17 mouse cellular contexts compared by ENCODE assay signal in the genomic region with DNA sequence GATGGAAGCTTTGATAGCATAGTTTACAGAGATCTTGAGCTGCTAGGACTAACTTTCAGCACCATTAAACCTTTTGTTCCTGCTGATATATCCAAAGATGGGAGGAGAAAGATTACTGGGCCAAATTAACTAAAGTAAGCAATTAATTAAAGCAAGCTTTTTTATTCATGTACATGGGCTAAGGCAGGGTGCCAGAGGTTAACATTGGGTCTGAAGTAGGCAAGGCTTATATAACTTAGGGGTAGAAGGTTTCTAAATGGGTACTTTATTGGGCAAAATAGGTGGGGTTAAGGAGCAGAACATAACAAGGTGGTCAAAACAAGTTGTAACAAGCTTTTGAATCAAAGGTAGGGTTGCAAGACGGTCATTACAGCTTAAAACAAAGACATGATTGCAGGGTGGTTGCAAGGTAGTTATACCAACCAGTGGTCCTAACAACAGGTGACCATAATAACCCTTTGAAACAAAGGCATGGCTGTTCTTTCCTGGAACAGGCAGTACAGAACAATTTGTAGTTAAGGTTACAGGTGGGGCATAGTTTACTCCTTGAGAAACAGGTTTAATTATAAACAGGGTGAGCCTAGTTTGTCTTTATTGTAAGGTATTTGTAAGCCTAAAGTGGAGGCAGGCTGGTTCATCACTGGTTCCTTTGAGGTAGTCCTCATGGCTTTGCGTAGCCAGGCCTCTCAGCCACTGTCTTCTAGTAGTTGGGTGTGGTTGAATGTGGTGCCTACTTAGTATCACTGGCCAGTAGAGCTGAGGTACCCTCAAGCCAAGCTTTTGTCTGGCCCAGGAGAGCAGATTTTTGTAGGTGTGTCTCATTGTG.
DNase-seq lines count a peak whose midpoint lies in the region; ATAC-seq and TF ChIP-seq lines count a peak whose summit lies in the region.
"Had no signal": no experiment of that assay in that cellular context is flagged by ENCODE, and none has a peak within 500 bp of the region (broad histone marks: within the 10 kb centered on the region; RNA-seq: fewer than 3 reads in every experiment).

No protein-coding gene starts in this region.

- peak; percentile 50 for DNase-seq in kidney, adult 11 months
- no peak for DNase-seq in kidney, adult 18-20 months
- DNase-seq in kidney, adult 9 months, result peak; percentile 70
- peak; percentile 55 for DNase-seq in kidney, postnatal 0 days (ENCODE audit: low spot score)
- DNase-seq in limb, embryonic 10.5 days (ENCODE audit: low spot score), result no peak
- DNase-seq in B cell, adult 2 months, result no peak
- no peak for DNase-seq in embryo, embryonic 10.5 days (ENCODE audit: low spot score)
- DNase-seq: liver, postnatal 0 days had no signal

- H3K36me3 ChIP-seq in kidney, postnatal 0 days (ENCODE audit: insufficient read depth, low read length), result no peaks in the 10 kb centered on the region
- H3K36me3 ChIP-seq in limb, embryonic 10.5 days, result no peaks in the 10 kb centered on the region
- H3K36me3 ChIP-seq: embryonic facial prominence, embryonic 12.5 days; G1E; liver, embryonic 12.5 days; midbrain, embryonic 12.5 days; neural tube, embryonic 13.5 days had no signal

- no peak for TF ChIP-seq CTCF in kidney, postnatal 0 days (IDR thresholded peaks at IDR 0.05; ENCODE audit: low read depth)

- no peaks in the 10 kb centered on the region for H3K27me3 ChIP-seq in kidney, postnatal 0 days (ENCODE audit: insufficient read depth, low read length)
- no peaks in the 10 kb centered on the region for H3K27me3 ChIP-seq in limb, embryonic 10.5 days (ENCODE audit: low read depth, poor library complexity, severe bottlenecking)
- H3K27me3 ChIP-seq: embryonic facial prominence, embryonic 12.5 days; liver, embryonic 12.5 days; midbrain, embryonic 12.5 days; neural tube, embryonic 13.5 days had no signal

- peaks cover 30% of the 10 kb centered on the region for H3K4me1 ChIP-seq in kidney, postnatal 0 days (replicated peaks; ENCODE audit: insufficient read depth, low read length)
- H3K4me1 ChIP-seq in limb, embryonic 10.5 days, result peaks cover 31% of the 10 kb centered on the region
- H3K4me1 ChIP-seq: embryonic facial prominence, embryonic 12.5 days; liver, embryonic 12.5 days; midbrain, embryonic 12.5 days had no signal

- H3K4me3 ChIP-seq in kidney, postnatal 0 days (replicated peaks; ENCODE audit: low read depth, low read length), result no peak overlapping the region
- H3K4me3 ChIP-seq in limb, embryonic 10.5 days, result no peak overlapping the region
- H3K4me3 ChIP-seq: embryonic facial prominence, embryonic 12.5 days; erythroblast, embryonic 14.5 days; liver, embryonic 12.5 days; megakaryocyte, embryonic 14.5 days; midbrain, embryonic 12.5 days; neural tube, embryonic 13.5 days had no signal

- H3K4me2 ChIP-seq in kidney, postnatal 0 days (ENCODE audit: low read length), result no peak overlapping the region
- H3K4me2 ChIP-seq: embryonic facial prominence, embryonic 12.5 days; liver, embryonic 12.5 days; midbrain, embryonic 12.5 days; neural tube, embryonic 13.5 days had no signal

- H3K9ac ChIP-seq in kidney, postnatal 0 days (ENCODE audit: low read depth, low read length), result no peak overlapping the region
- H3K9ac ChIP-seq: embryonic facial prominence, embryonic 12.5 days; forebrain, postnatal 0 days; liver, embryonic 12.5 days; liver, postnatal 0 days; midbrain, embryonic 12.5 days; neural tube, embryonic 13.5 days had no signal

- WGBS in kidney, postnatal 0 days, result 62% methylated on average over 2 of the region's 2 CpGs
- WGBS in limb, embryonic 10.5 days, result 78% methylated on average over 2 of the region's 2 CpGs

- ATAC-seq in kidney, postnatal 0 days (replicated peaks; ENCODE audit: low FRiP score, low read depth), result peak; percentile 53; the same call in 1 of the 2 replicates
- no peak for ATAC-seq in erythroblast, adult 5-6 weeks (replicated peaks; ENCODE audit: low FRiP score, poor library complexity, severe bottlenecking)
- ATAC-seq: liver, embryonic 12.5 days; liver, postnatal 0 days had no signal

- peak overlapping the region; percentile 89 for H3K27ac ChIP-seq in kidney, postnatal 0 days
- peak overlapping the region; percentile 36; the same call in 1 of the 2 replicates for H3K27ac ChIP-seq in limb, embryonic 10.5 days
- H3K27ac ChIP-seq: embryonic facial prominence, embryonic 12.5 days; liver, embryonic 12.5 days; midbrain, embryonic 12.5 days; neural tube, embryonic 13.5 days had no signal

- H3K9me3 ChIP-seq in kidney, postnatal 0 days (replicated peaks; ENCODE audit: low read length), result no peaks in the 10 kb centered on the region
- no peaks in the 10 kb centered on the region for H3K9me3 ChIP-seq in limb, embryonic 10.5 days (replicated peaks)
- H3K9me3 ChIP-seq: embryonic facial prominence, embryonic 12.5 days; G1E; liver, embryonic 12.5 days; megakaryocyte, embryonic 14.5 days; midbrain, embryonic 12.5 days; neural tube, embryonic 13.5 days had no signal

Comparison
In these comparisons a context has a peak if more than half of its experiments do, and no peak if none do; other contexts are left out.
1. DNase-seq: peak in kidney, adult 11 months (single experiment), kidney, adult 9 months (single experiment) and kidney, postnatal 0 days (single experiment); none in kidney, adult 18-20 months (single experiment), limb, embryonic 10.5 days (single experiment), B cell, adult 2 months (0 of 2) and embryo, embryonic 10.5 days (single experiment).